Mouse (Mus musculus) lung, postnatal 14 days (tissue): Measurements from ENCODE around the gene Gja3.
"Not testable (repeated sequence)": the region's sequence is repeated elsewhere in the genome, so short reads cannot be mapped to it uniquely, and the experiment has no call there.

ENCODE experiments used
- DNase-seq: peaks from one replicate; pipeline ENCODE4 v3.0.0; 2021

Gene Gja3

DNA sequence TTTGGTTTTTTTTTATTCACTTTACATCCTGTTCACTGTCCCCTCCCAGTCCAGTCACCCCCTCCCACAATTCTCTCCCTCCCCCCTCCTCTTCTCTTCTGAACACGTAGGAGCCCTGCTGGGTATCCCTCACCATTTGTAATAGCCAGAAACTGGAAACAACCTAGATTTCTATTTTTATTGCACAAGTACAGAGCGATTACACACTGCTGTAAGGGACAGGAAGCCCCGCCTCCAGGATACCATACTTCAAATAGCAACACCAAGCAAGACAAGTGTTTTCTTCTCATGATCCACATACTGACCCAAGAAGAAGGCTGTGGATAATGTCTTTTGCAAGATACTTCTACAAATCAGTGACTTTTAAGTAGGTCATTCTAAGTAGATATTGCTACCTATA lies 25.1 kb downstream of the Gja3 start:
- DNase-seq, result no peak

DNA sequence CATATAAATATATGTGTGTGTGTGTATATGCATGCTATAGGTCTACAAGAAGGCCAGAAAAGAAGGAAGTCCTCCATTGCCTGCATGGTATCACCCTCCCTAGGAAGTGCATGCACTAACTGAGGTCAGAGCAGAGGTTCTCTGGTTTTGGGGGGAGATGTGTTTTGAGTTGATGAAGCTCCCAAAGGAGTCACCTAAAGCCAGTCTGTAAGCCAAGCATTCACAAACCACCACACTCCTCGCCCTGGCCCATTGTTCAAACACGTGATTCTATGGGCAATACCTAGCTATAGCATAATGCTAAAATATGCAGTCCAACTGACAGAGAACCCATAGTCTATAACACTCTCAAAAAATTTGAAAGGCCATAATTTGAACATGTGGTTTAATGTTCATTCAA lies 39.5 kb downstream of the Gja3 start:
- DNase-seq, result no peak

DNA sequence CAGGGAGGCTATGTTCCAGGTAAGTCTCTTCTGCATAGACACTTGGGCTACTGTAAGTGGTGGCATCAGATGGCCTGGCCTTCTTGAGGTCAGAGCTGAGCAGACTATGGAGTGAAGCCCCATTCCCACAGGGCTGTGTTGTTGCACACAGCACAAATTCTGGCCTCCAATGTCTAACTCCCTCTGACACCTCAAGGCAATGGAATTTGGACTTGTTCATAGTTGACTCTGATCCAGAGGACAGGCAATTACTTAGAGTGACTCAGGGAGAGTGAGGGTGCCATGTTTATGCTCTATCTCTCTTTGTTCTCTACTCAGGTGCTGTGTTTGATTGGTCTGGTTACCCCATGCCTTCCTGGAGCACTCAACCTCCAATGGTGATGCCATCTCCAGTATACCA lies 41.1 kb downstream of the Gja3 start:
- not testable (repeated sequence) for DNase-seq

GRCm38 (mm10) chr14:56988621-56989020 lies 69.3 kb downstream of the Gja3 start:
- no peak for DNase-seq
